Mouse (Mus musculus): ENCODE measurements around the gene Lrrc39.

Gene Lrrc39

GRCm38 (mm10) chr3:116614295-116614892, 51.6 kb downstream of the Lrrc39 start, which contains the start of gene Trmt13:
Gene Trmt13 (minus strand): TSS chr3:116614587.
- no peak for DNase-seq

DNA sequence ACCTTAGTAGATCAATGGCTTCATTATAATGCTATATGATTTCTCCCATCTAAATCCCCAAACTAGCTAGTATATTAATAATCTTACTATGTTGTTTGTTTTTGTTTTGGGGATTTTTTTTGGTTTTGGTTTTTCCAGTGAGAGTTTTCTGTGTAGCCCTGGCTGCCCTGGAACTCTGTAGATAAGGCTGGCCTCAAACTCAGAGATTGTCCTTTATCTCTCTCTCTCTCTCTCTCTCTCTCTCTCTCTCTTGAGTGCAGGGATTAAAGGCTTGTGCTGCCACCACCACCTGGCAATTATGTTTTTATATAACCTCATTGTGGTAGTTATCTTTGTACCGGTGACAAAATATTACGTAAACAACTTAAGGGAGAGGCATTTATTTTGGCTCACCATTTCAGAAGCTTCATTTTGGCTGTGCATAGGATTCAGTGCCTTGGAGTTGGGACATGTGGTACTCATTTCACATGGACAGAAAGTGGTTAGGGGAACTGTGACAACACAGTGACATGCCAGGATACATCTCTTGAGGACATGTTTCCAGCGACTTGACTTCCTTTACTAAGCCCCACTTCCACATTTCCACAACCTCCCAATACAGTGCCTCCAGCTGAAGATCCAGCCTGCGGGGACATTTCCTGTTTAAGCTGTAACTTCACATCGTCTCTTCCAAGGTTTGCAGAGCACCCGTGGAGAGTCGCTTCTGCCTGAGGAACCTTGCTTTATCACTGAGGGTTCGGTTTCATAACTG, 52.7 kb downstream of the Lrrc39 start:
- DNase-seq = no peak

- DNase-seq = no peak
Observed at GRCm38 (mm10) chr3:116618855-116619254, 56.1 kb downstream of the Lrrc39 start.

- DNase-seq = no peak
Observed at GRCm38 (mm10) chr3:116620636-116621370, 58.0 kb downstream of the Lrrc39 start.

GRCm38 (mm10) chr3:116622641-116623040, 59.9 kb downstream of the Lrrc39 start:
- no peak for DNase-seq

DNA sequence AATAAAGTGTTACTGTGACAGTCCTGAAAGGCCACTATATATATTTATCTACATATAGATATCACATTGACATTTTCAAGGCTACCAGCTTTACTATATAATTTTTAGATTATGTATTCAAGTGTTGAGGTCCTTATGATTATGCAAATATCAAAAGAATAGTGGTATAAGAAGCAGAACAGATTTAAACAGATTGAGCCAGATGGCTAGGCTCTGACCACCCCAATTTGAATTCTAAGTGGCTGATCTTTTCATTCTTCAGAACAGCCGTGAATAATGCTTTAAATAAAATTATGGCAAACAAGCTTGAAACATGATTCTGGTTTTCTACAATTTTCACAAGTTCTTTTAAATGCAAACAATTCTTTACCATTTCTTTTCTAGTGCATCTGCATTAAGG, 68.7 kb downstream of the Lrrc39 start:
- DNase-seq = no peak

All from cerebellum, adult 9-10 months (tissue).